Mouse (Mus musculus) heart, adult 10 weeks (tissue): ENCODE results near the gene 1700020L24Rik. TPM values are rescaled to one million over a fixed set of nuclear protein-coding genes. Genes with fewer than 3 reads are reported as not detected.

ENCODE experiments used
- polyA plus RNA-seq: library from polyadenylated mRNA; stranded (reverse); fragments of 350-450 nt; fragmentation: Illumina TruSeq; extraction: RNeasy Lipid Tissue Mini Kit (QIAGEN cat#74804); gene quantifications from one replicate; pipeline ENCODE4 v1.2.3, GENCODE M21; 2014; ENCODE audit warnings: low read depth, low replicate concordance

The 1700020L24Rik gene
- not detected for polyA plus RNA-seq

GRCm38 (mm10) chr11:83437377-83437776 is at the start of gene 1700020L24Rik:
TSS of gene 1700020L24Rik (plus strand) at chr11:83437677.

GRCm38 (mm10) chr11:83409087-83409754 is 28.3 kb upstream of the 1700020L24Rik start, which contains the start of gene Rasl10b:
TSS of gene Rasl10b (plus strand) at chr11:83409137.

GRCm38 (mm10) chr11:83429355-83429754 is 8.1 kb upstream of the 1700020L24Rik start, which contains the start of gene Gas2l2:
TSS of gene Gas2l2 (minus strand) at chr11:83429455.

GRCm38 (mm10) chr11:83462711-83463244 is 25.3 kb downstream of the 1700020L24Rik start, which contains the start of gene Mmp28:
TSS of gene Mmp28 (minus strand) at chr11:83463071.

GRCm38 (mm10) chr11:83472324-83473234 is 35.1 kb downstream of the 1700020L24Rik start, which contains the start of gene Taf15:
TSS of gene Taf15 (plus strand) at chr11:83473086.

Other genes starting within 250 kb of the 1700020L24Rik start
- 4.6 TPM for gene Slfn3, start 246.3 kb upstream of the 1700020L24Rik start, polyA plus RNA-seq
- gene Slfn14, start 151.0 kb upstream of the 1700020L24Rik start, polyA plus RNA-seq: not detected
- 27.5 TPM for gene Ap2b1, start 138.7 kb upstream of the 1700020L24Rik start, polyA plus RNA-seq
- 10.0 TPM for gene Pex12, start 135.1 kb upstream of the 1700020L24Rik start, polyA plus RNA-seq
- 46.8 TPM for gene Rasl10b, start 28.5 kb upstream of the 1700020L24Rik start, polyA plus RNA-seq
- not detected for gene Gas2l2, start 8.2 kb upstream of the 1700020L24Rik start, polyA plus RNA-seq
- gene Mmp28, start 25.4 kb downstream of the 1700020L24Rik start, polyA plus RNA-seq: 4.7 TPM
- gene Taf15, start 35.4 kb downstream of the 1700020L24Rik start, polyA plus RNA-seq: 52.6 TPM
- not detected for gene Heatr9, start 84.5 kb downstream of the 1700020L24Rik start, polyA plus RNA-seq
- gene Ccl5, start 92.8 kb downstream of the 1700020L24Rik start, polyA plus RNA-seq: 1.5 TPM
- gene Ccl9, start 141.0 kb downstream of the 1700020L24Rik start, polyA plus RNA-seq: 17.8 TPM
- 24.8 TPM for gene Ccl6, start 155.4 kb downstream of the 1700020L24Rik start, polyA plus RNA-seq
- gene Rpl9-ps1, start 207.9 kb downstream of the 1700020L24Rik start, polyA plus RNA-seq: not detected
- 0.68 TPM for gene Ccl3, start 211.7 kb downstream of the 1700020L24Rik start, polyA plus RNA-seq
- gene Ccl4, start 224.9 kb downstream of the 1700020L24Rik start, polyA plus RNA-seq: not detected